Mouse (Mus musculus): ENCODE measurements around the gene Fam219b. TPM values are rescaled to one million over a fixed set of nuclear protein-coding genes. Genes with fewer than 3 reads are reported as not detected.
A peak's percentile ranks its signal among the peaks of the same experiment; 100 is the strongest.

Gene Fam219b
- total and polyA plus RNA-seq, 2 experiments from 2014 or later: 8.0 to 9.2 TPM

GRCm38 (mm10) chr9:57552139-57552887 is 15.0 kb downstream of the Fam219b start, which contains the start of gene Mpi:
Gene Mpi, minus strand, starts transcription at chr9:57552763.
- H3K27ac ChIP-seq (ENCODE audit: low read depth): 0 out of 2 replicates have a peak within 1 kb of the TSS, but pooled peaks have one; percentile 16

GRCm38 (mm10) chr9:57553119-57553518 is 15.8 kb downstream of the Fam219b start:
- DNase-seq (ENCODE audit: low spot score): no peak
- H3K9ac ChIP-seq (replicated peaks; ENCODE audit: low read depth, low read length): no peak overlapping the region
- H3K4me3 ChIP-seq (ENCODE audit: low read depth, low read length): no peak overlapping the region
- peaks cover 35% of the 10 kb centered on the region for H3K4me1 ChIP-seq (ENCODE audit: control insufficient read depth, insufficient read depth)
- no peak for ATAC-seq (ENCODE audit: insufficient read depth, low read depth)
- H3K36me3 ChIP-seq (replicated peaks; ENCODE audit: control insufficient read depth, insufficient read depth, low read length): peaks cover 10% of the 10 kb centered on the region
- H3K9me3 ChIP-seq (replicated peaks; ENCODE audit: control insufficient read depth, low read length): no peaks in the 10 kb centered on the region
- no peak overlapping the region for H3K27ac ChIP-seq (ENCODE audit: low read depth)
- H3K27me3 ChIP-seq (ENCODE audit: control insufficient read depth, insufficient read depth, low read length): no peaks in the 10 kb centered on the region
- no peak for TF ChIP-seq EP300 (IDR thresholded peaks at IDR 0.05; ENCODE audit: low read depth)
- TF ChIP-seq CTCF (IDR thresholded peaks at IDR 0.05; ENCODE audit: low read depth): no peak
- H3K4me2 ChIP-seq (ENCODE audit: low read depth, low read length): no peak overlapping the region
- 72% methylated on average over 11 of the region's 11 CpGs for WGBS

More at GRCm38 (mm10) chr9:57552139-57552887, 15.0 kb downstream of the Fam219b start, which contains the start of gene Mpi:
- WGBS: 3% methylated on average over 28 of the region's 28 CpGs
- Histone ChIP-seq H3K4me2 (ENCODE audit: low read depth, low read length) (peak within 1 kb of the TSS; percentile 75), H3K36me3 (replicated peaks; ENCODE audit: control insufficient read depth, insufficient read depth, low read length) (peaks cover 18% of the 10 kb centered on the region), H3K4me1 (ENCODE audit: control insufficient read depth, insufficient read depth) (peaks cover 36% of the 10 kb centered on the region), H3K9ac (replicated peaks; ENCODE audit: low read depth, low read length) (peak within 1 kb of the TSS; percentile 75), H3K9me3 (replicated peaks; ENCODE audit: control insufficient read depth, low read length) (no peaks in the 10 kb centered on the region), H3K4me3 (ENCODE audit: low read depth, low read length) (peak within 1 kb of the TSS; percentile 67), H3K27me3 (ENCODE audit: control insufficient read depth, insufficient read depth, low read length) (no peaks in the 10 kb centered on the region)
- peak; percentile 73 for DNase-seq (ENCODE audit: low spot score)
- TF ChIP-seq CTCF (IDR thresholded peaks at IDR 0.05; ENCODE audit: low read depth) (no peak), EP300 (IDR thresholded peaks at IDR 0.05; ENCODE audit: low read depth) (no peak)
- peak; percentile 31; the same call in 1 of the 2 replicates for ATAC-seq (ENCODE audit: insufficient read depth, low read depth)

GRCm38 (mm10) chr9:57554753-57555152 is 17.4 kb downstream of the Fam219b start:
- Histone ChIP-seq H3K4me1 (ENCODE audit: control insufficient read depth, insufficient read depth) (peaks cover 19% of the 10 kb centered on the region), H3K27me3 (ENCODE audit: control insufficient read depth, insufficient read depth, low read length) (no peaks in the 10 kb centered on the region), H3K9me3 (replicated peaks; ENCODE audit: control insufficient read depth, low read length) (no peaks in the 10 kb centered on the region), H3K27ac (ENCODE audit: low read depth) (no peak overlapping the region), H3K9ac (replicated peaks; ENCODE audit: low read depth, low read length) (no peak overlapping the region), H3K36me3 (replicated peaks; ENCODE audit: control insufficient read depth, insufficient read depth, low read length) (no peaks in the 10 kb centered on the region), H3K4me2 (ENCODE audit: low read depth, low read length) (no peak overlapping the region), H3K4me3 (ENCODE audit: low read depth, low read length) (no peak overlapping the region)
- WGBS: 55% methylated on average over 3 of the region's 3 CpGs
- TF ChIP-seq CTCF (IDR thresholded peaks at IDR 0.05; ENCODE audit: low read depth) (no peak), EP300 (IDR thresholded peaks at IDR 0.05; ENCODE audit: low read depth) (no peak)
- ATAC-seq (ENCODE audit: insufficient read depth, low read depth): no peak
- DNase-seq (ENCODE audit: low spot score): no peak

- H3K36me3 ChIP-seq (replicated peaks; ENCODE audit: control insufficient read depth, insufficient read depth, low read length): no peaks in the 10 kb centered on the region
- H3K27ac ChIP-seq (ENCODE audit: low read depth): no peak overlapping the region
- peaks cover 16% of the 10 kb centered on the region for H3K4me1 ChIP-seq (ENCODE audit: control insufficient read depth, insufficient read depth)
- DNase-seq (ENCODE audit: low spot score): no peak
- H3K9me3 ChIP-seq (replicated peaks; ENCODE audit: control insufficient read depth, low read length): no peaks in the 10 kb centered on the region
- 72% methylated on average over 3 of the region's 3 CpGs for WGBS
- ATAC-seq (ENCODE audit: insufficient read depth, low read depth): no peak
- no peaks in the 10 kb centered on the region for H3K27me3 ChIP-seq (ENCODE audit: control insufficient read depth, insufficient read depth, low read length)
- TF ChIP-seq CTCF (IDR thresholded peaks at IDR 0.05; ENCODE audit: low read depth): no peak
- TF ChIP-seq EP300 (IDR thresholded peaks at IDR 0.05; ENCODE audit: low read depth): no peak
- H3K4me2 ChIP-seq (ENCODE audit: low read depth, low read length): no peak overlapping the region
- no peak overlapping the region for H3K9ac ChIP-seq (replicated peaks; ENCODE audit: low read depth, low read length)
- H3K4me3 ChIP-seq (ENCODE audit: low read depth, low read length): no peak overlapping the region
Observed at GRCm38 (mm10) chr9:57557215-57557614, 19.9 kb downstream of the Fam219b start.

GRCm38 (mm10) chr9:57558625-57559024 is 21.3 kb downstream of the Fam219b start:
- Histone ChIP-seq H3K27ac (ENCODE audit: low read depth) (no peak overlapping the region), H3K4me2 (ENCODE audit: low read depth, low read length) (no peak overlapping the region), H3K4me3 (ENCODE audit: low read depth, low read length) (no peak overlapping the region), H3K9me3 (replicated peaks; ENCODE audit: control insufficient read depth, low read length) (no peaks in the 10 kb centered on the region), H3K36me3 (replicated peaks; ENCODE audit: control insufficient read depth, insufficient read depth, low read length) (no peaks in the 10 kb centered on the region), H3K9ac (replicated peaks; ENCODE audit: low read depth, low read length) (no peak overlapping the region), H3K27me3 (ENCODE audit: control insufficient read depth, insufficient read depth, low read length) (no peaks in the 10 kb centered on the region), H3K4me1 (ENCODE audit: control insufficient read depth, insufficient read depth) (peaks cover 28% of the 10 kb centered on the region)
- DNase-seq (ENCODE audit: low spot score): no peak
- TF ChIP-seq EP300 (IDR thresholded peaks at IDR 0.05; ENCODE audit: low read depth) (no peak), CTCF (IDR thresholded peaks at IDR 0.05; ENCODE audit: low read depth) (no peak)
- 80% methylated on average over 4 of the region's 4 CpGs for WGBS
- ATAC-seq (ENCODE audit: insufficient read depth, low read depth): no peak

All from heart, postnatal 0 days (tissue).